Mouse (Mus musculus): ENCODE data around the gene Syne1.

DNA sequence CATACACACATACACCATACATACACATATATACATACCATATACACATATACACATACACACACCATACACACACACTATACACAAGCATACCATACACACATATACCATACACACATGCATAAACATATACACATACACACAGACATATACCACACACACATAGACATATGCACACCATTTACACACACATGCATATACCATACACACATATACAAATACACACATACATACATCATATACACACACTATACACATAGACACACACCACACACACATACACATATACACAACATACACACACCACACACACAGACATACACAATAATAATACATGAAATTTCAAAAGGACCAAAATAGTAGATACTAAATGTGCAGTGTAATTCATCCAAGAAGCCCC lies 539.3 kb downstream of the Syne1 start:
- TF ChIP-seq POLR2A (IDR thresholded peaks at IDR 0.05; ENCODE audit: borderline replicate concordance, low read depth, low read length) (no peak), CTCF (IDR thresholded peaks at IDR 0.05; ENCODE audit: low read depth, low read length) (no peak)

Data from bone marrow macrophage, adult 2 months (primary cell).